Mouse (Mus musculus) liver, adult 2 months (tissue): Measurements from ENCODE around the gene Fbxl8.

Experiments used
- CTCF ChIP-seq: fragments of 200-500 bp; IDR thresholded peaks from 2 replicates; pipeline ENCODE4 v1.5.1; 2011; ENCODE audit warnings: low read depth, low read length, control low read depth
- POLR2A ChIP-seq: fragments of 200-500 bp; IDR thresholded peaks from 2 replicates; pipeline ENCODE4 v1.6.1; 2011; ENCODE audit warnings: low read length, control low read depth; ENCODE audit not compliant: insufficient read depth; ENCODE audit errors: extremely low read depth

- TF ChIP-seq CTCF (peak; percentile 96), POLR2A (no peak)
Measured at GRCm38 (mm10) chr8:105290554-105291314, 26.3 kb downstream of the Fbxl8 start.
